11 mouse cellular contexts compared by ENCODE assay signal in the genomic region with DNA sequence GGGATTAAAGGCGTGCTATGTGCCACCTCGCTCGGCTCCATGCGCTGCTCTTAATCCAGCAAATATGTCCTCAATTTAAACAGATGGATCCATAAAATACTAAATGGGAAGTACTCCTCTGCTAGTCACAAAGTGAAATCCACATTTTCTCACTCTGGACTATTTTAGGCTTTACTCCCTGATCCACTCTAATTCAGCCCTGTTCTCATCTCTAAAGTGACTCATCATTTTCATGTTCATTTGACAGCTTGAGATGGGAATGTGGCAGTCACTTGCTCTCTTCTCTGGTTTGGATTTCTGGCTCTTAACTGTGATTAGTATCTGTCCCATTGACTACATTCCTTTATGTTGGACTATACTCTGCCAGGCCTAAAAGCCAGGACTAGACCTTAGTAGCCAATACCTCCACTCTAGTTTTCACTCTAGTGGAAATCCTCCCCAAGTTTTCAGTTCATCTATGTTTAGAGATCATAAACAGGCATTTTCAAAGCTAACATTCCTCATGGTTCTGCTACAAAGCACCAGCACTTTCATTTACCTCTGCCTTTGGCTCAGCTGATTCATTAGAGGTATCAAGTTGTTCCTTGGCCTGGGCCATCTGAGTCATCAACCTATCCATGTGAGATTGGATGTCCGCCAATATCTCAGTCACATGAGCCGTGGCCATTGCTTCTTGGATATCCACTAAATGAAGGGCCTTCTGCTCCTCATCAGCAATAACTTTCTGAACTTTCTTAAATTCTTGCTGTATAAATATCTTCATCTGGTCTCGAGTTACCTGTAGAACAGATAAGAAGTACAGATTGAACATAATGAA. TPM values are rescaled to one million over a fixed set of nuclear protein-coding genes. Genes with fewer than 3 reads are reported as not detected.
DNase-seq lines count a peak whose midpoint lies in the region; TF ChIP-seq lines count a peak whose summit lies in the region.
"Had no signal": no experiment of that assay in that cellular context is flagged by ENCODE, and none has a peak within 500 bp of the region (broad histone marks: within the 10 kb centered on the region; RNA-seq: fewer than 3 reads in every experiment).

No protein-coding gene starts in this region.

- peak; percentile 65 for DNase-seq in adrenal gland, adult 2 months
- DNase-seq in adrenal gland, adult 18-20 months (ENCODE audit: low spot score in 2 of 2), result no peak
- DNase-seq in urinary bladder, postnatal 14 days (ENCODE audit: low spot score), result peak; percentile 16
- DNase-seq in urinary bladder, postnatal 4 days (ENCODE audit: low spot score in 2 of 2), result no peak
- DNase-seq in spleen, postnatal 14 days (ENCODE audit: low spot score in 2 of 2), result no peak
- no peak for DNase-seq in embryonic facial prominence, embryonic 10.5 days (ENCODE audit: low spot score)
- DNase-seq in liver, result no peak
- DNase-seq: B cell, adult 2 months had no signal

- WGBS in embryonic facial prominence, embryonic 10.5 days, result 92% methylated on average over 7 of the region's 7 CpGs

- no peak for TF ChIP-seq POLR2A in embryonic fibroblast, embryonic 13.5 days (IDR thresholded peaks at IDR 0.05; ENCODE audit: low read depth, low read length)

- H3K4me1 ChIP-seq in embryonic fibroblast, embryonic 13.5 days (ENCODE audit: control insufficient read depth, insufficient read depth, low read length), result no peaks in the 10 kb centered on the region
- 0 out of 2 replicates have a peak, but pooled peaks cover 3% of the 10 kb centered on the region for H3K4me1 ChIP-seq in embryonic facial prominence, embryonic 10.5 days
- H3K4me1 ChIP-seq: heart, embryonic 10.5 days had no signal

- no peak for TF ChIP-seq CTCF in embryonic fibroblast, embryonic 13.5 days (IDR thresholded peaks at IDR 0.05; ENCODE audit: borderline replicate concordance, insufficient read depth, low read length)

- H3K9me3 ChIP-seq in embryonic facial prominence, embryonic 10.5 days, result no peaks in the 10 kb centered on the region
- H3K9me3 ChIP-seq: heart, embryonic 10.5 days; limb, embryonic 10.5 days had no signal

- peaks cover 21% of the 10 kb centered on the region for H3K36me3 ChIP-seq in embryonic facial prominence, embryonic 10.5 days (replicated peaks)

- peak overlapping the region; percentile 60; the same call in 1 of the 2 replicates for H3K27ac ChIP-seq in embryonic fibroblast, embryonic 13.5 days (ENCODE audit: insufficient read depth, low read length)
- H3K27ac ChIP-seq in embryonic facial prominence, embryonic 10.5 days (replicated peaks), result no peak overlapping the region
- H3K27ac ChIP-seq: heart, embryonic 10.5 days; limb, embryonic 10.5 days had no signal

- no peaks in the 10 kb centered on the region for H3K27me3 ChIP-seq in embryonic facial prominence, embryonic 10.5 days (replicated peaks; ENCODE audit: low read depth, poor library complexity, severe bottlenecking)

- no peak overlapping the region for H3K4me3 ChIP-seq in embryonic fibroblast, embryonic 13.5 days (ENCODE audit: insufficient read depth, low read length)
- no peak overlapping the region for H3K4me3 ChIP-seq in embryonic facial prominence, embryonic 10.5 days
- H3K4me3 ChIP-seq: heart, embryonic 10.5 days; limb, embryonic 10.5 days had no signal

RNA-seq across cellular contexts. Expression of a gene that starts 50.5 kb away (rescaled TPM):
- 10 to 100 TPM; 59.9 to 61.0 TPM for total RNA-seq in adrenal gland, adult 2 months (2021)
- polyA plus RNA-seq in adrenal gland, adult 2 months (2012; rRNA removed), result 20.6 and 20.9 TPM in 2 replicates
- total RNA-seq in adrenal gland, adult 18-20 months (2021), result 10 to 100 TPM; 65.3 to 66.3 TPM
- polyA plus RNA-seq in embryonic fibroblast, embryonic 13.5 days (2011; ENCODE audit: insufficient read length, low read depth, missing spikeins), result 76.1 and 97.4 TPM in 2 replicates
- polyA plus RNA-seq in embryonic facial prominence, embryonic 10.5 days (2016; fragmentation: Nextera tagmentation; extraction: Ambion mirVana), result 23.7 and 24.1 TPM in 2 replicates

Comparison
In these comparisons a context has a peak if more than half of its experiments do, and no peak if none do; other contexts are left out.
1. DNase-seq: peak in adrenal gland, adult 2 months (single experiment) and urinary bladder, postnatal 14 days (single experiment); none in adrenal gland, adult 18-20 months (0 of 2), urinary bladder, postnatal 4 days (0 of 2), spleen, postnatal 14 days (0 of 2), embryonic facial prominence, embryonic 10.5 days (single experiment) and liver (single experiment).